Mouse (Mus musculus): Measurements from ENCODE around the gene Cux2.

- TF ChIP-seq CTCF (IDR thresholded peaks at IDR 0.05; ENCODE audit: insufficient read depth, low read length) (no peak), POLR2A (IDR thresholded peaks at IDR 0.05; ENCODE audit: borderline replicate concordance, extremely low read depth, low read depth, low read length) (no peak)
Observed at GRCm38 (mm10) chr5:121812526-121813243, 237.2 kb downstream of the Cux2 start.
